Mouse (Mus musculus) lung, postnatal 0 days (tissue): Measurements from ENCODE around the gene Ctsa.

Source experiments
- CTCF ChIP-seq: IDR thresholded peaks from 2 replicates; pipeline ENCODE4 v1.5.1; 2016; ENCODE audit warnings: antibody characterized with exemption, mild to moderate bottlenecking
- EP300 ChIP-seq: IDR thresholded peaks from 2 replicates; pipeline ENCODE4 v1.6.1; 2016; ENCODE audit warnings: antibody characterized with exemption, mild to moderate bottlenecking, control low read depth

- TF ChIP-seq EP300 = no peak
- no peak for TF ChIP-seq CTCF
Observed at GRCm38 (mm10) chr2:164817703-164818102, 15.0 kb upstream of the Ctsa start.
